Mouse (Mus musculus) neural tube, postnatal 0 days (tissue): ENCODE results near the gene Rabep1. TPM values are rescaled to one million over a fixed set of nuclear protein-coding genes. Genes with fewer than 3 reads are reported as not detected.

Source experiments
- polyA plus RNA-seq: library from polyadenylated mRNA; unstranded; fragments of >200 nt; fragmentation: Nextera tagmentation; extraction: Ambion mirVana; gene quantifications from 2 replicates; pipeline ENCODE4 v1.2.1, GENCODE M21; 2015

Rabep1 gene
- polyA plus RNA-seq: 98.5 and 103 TPM in 2 replicates

DNA sequence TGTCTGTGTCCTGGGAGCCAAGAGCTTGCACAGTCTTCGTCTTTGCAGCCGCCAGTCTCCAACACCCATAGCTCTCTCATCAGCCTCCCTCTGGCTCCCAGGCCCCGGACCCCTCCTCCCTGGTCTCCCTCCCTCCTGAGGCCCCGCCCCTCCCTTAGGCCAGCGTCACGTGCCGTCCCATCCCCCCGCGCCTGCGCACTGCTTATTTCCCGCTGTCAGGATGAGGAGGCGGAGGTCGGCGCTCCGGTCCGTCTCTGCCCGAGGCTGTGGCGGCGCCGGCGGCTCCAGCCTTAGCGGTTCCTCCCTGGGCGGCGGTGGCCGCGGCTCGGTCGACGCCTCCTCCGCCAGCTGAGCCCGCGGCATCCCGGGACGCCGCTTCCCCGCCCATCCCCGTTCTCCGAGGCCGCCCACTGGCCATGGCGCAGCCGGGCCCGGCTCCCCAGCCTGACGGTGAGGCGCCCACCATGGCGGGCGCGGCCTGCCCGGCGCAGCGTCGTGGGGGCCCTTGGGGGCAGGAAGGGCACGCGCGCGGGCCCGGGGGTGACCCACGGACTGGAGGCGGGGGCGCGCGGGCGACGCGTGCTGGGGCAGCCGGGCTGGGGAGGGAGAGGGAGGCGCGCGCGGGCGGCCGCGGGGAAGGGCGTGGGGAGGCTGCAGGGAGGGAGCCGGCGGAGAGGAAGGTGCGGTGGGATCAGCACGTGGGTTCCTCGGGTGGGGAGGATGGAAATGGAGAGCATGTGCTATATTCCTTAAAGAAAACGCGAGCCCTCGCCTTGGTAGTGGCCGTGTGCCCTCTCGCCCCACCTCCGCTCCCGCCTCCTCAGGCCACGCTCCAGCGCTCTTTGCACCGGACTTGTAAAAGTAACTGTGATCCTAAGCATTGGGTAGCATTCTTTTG is at the start of gene Rabep1:
Gene Rabep1, plus strand, starts transcription at position 220 of the 898 bp plus-strand sequence.

DNA sequence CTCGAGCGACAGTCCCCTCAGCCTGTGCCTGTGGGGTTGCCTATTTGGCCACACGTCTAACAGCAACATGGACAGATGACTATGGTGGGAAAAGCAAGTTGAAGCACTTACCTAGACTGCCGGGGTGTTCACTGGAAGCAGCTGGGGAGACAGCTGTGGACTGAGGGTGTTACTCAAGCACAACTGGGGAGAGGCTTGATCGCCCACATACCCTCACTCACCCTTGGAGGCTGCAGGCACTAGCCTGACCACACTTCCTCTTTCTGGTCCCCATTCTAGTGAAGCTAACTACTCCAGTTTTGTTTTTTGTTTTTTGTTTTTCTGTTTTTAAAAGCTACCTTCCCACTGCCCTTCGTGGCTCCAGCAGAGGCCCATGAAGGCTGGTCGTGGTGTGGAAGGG is 32.2 kb upstream of the Rabep1 start, which contains the start of gene Scimp:
Gene Scimp, minus strand, starts transcription at position 222 of the 400 bp plus-strand sequence.

DNA sequence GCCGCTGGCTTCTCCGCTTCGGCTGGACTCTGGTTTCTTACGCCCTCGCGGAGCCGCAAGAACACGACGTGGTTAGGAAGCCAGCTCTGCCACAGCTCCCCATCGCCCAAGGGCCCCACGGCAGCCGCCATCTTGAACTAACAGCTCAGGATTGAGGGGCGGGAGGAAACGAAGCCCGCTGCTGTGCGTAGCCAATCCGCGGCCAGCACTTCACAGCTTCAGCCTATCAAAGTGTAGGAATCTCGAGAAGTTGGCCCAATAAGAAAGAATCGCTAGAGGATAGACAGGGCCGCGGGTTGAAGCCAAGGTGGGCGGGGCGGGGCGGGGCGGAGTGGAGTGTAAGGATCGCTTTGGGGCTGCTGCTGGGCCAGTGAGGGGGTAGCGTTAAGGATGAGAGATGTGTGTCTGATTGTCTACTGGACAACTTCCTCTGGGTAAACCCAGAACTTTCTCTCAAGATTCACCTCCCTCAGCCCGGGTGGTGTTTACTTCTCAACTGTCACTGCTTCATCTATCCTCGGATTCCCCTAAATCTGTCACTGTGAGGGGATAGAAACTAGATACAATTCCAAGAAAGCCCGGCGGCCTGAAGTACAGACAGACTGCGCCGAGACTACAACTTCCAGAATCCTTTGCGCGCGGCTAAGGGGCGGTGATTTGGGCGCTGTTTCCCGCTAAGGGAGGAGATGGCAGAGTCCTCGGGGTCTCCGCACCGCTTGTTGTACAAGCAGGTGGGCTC is 125.4 kb downstream of the Rabep1 start, which contains the start of the genes Nup88 and Rpain:
Gene Nup88, minus strand, starts transcription at position 153 of the 739 bp plus-strand sequence.
Gene Rpain, plus strand, starts transcription at position 393 of the 739 bp plus-strand sequence.

DNA sequence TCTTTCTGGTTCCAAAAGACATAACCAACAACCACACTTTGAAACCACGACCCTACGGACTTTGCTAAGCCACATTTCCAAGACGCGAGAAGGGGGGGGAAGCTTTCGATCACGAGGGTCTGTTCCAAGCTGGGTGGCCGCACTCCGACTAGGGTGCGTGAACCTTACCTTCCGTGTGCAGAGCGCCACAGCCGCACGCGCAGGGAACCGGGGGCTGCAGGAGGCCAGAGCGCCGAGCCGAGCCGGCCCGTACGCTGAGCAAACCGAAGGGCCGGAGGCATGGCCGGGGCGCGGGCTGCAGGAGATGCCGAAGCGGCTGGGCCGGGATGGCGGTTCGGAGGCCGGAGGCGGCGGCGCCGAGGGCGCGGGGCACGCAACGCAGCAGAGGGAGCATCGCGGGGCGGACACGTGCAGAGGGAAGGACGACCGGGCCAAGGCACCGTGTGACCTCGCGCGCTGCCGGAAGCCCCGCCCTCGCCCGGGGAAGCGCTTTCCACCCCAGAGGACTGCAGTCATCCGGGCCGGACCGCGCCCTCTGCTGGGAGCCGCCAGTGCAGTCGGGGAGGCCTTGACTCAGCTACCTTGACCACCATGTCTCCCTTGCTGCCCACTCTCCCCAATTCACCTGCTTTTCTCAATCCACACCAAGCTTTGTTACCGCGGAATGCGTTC is 138.1 kb downstream of the Rabep1 start, which contains the start of gene C1qbp:
Gene C1qbp, minus strand, starts transcription at position 470 of the 672 bp plus-strand sequence.

Other genes starting within 250 kb of the Rabep1 start
- not detected in 2 replicates for gene 4930544D05Rik, start 228.9 kb upstream of the Rabep1 start, polyA plus RNA-seq
- 0.72 and 0.92 TPM in 2 replicates for gene Chrne, start 225.6 kb upstream of the Rabep1 start, polyA plus RNA-seq
- 0.22 and 0.27 TPM in 2 replicates for gene Gp1ba, start 205.7 kb upstream of the Rabep1 start, polyA plus RNA-seq
- gene Rnf167, start 197.5 kb upstream of the Rabep1 start, polyA plus RNA-seq: 86.8 and 91.5 TPM in 2 replicates
- gene Slc25a11, start 197.3 kb upstream of the Rabep1 start, polyA plus RNA-seq: 162 TPM in 2 replicates
- gene Pfn1, start 190.1 kb upstream of the Rabep1 start, polyA plus RNA-seq: 622 and 671 TPM in 2 replicates
- 9.6 and 10.6 TPM in 2 replicates for gene Eno3, start 187.6 kb upstream of the Rabep1 start, polyA plus RNA-seq
- gene Spag7, start 175.4 kb upstream of the Rabep1 start, polyA plus RNA-seq: 134 and 151 TPM in 2 replicates
- gene Camta2, start 156.7 kb upstream of the Rabep1 start, polyA plus RNA-seq: 32.5 and 35.4 TPM in 2 replicates
- 2.2 and 2.5 TPM in 2 replicates for gene Inca1, start 144.6 kb upstream of the Rabep1 start, polyA plus RNA-seq
- gene Kif1c, start 144.2 kb upstream of the Rabep1 start, polyA plus RNA-seq: 2.2 and 2.5 TPM in 2 replicates
- gene Zfp3, start 80.6 kb upstream of the Rabep1 start, polyA plus RNA-seq: 13.2 and 15.0 TPM in 2 replicates
- 0.28 and 0.36 TPM in 2 replicates for gene Scimp, start 32.2 kb upstream of the Rabep1 start, polyA plus RNA-seq
- gene Nup88, start 125.2 kb downstream of the Rabep1 start, polyA plus RNA-seq: 80.3 and 86.6 TPM in 2 replicates
- 68.7 and 70.7 TPM in 2 replicates for gene Rpain, start 125.4 kb downstream of the Rabep1 start, polyA plus RNA-seq
- gene C1qbp, start 138.2 kb downstream of the Rabep1 start, polyA plus RNA-seq: 180 and 197 TPM in 2 replicates
- gene Dhx33, start 159.7 kb downstream of the Rabep1 start, polyA plus RNA-seq: 8.2 and 9.2 TPM in 2 replicates
- 15.8 and 17.7 TPM in 2 replicates for gene Mis12, start 174.8 kb downstream of the Rabep1 start, polyA plus RNA-seq
- 24.3 and 27.5 TPM in 2 replicates for gene Derl2, start 175.1 kb downstream of the Rabep1 start, polyA plus RNA-seq
- gene 6330403K07Rik, start 188.7 kb downstream of the Rabep1 start, polyA plus RNA-seq: 736 and 759 TPM in 2 replicates